In the genomic region with DNA sequence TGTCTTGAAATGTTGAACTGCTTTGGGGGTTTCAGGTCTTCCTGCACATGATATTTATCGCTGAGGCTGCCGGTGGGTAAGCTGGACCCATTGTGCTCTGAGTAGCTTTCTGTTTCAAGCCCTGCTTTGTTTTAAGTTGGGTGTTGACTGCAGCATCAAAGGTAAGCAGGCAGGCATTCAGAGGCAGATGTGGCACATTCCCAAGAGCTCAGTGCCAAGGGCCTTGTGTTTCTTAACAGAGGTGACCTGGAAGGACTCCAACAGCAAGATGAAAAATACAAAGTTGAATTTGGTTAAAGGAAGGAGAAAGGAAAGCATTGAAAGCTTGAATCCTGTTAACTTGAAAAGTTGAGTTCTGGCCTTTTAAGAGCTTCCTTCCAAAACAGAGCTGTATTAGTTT, we compare ENCODE assay signal across 12 mouse cellular contexts.
A peak's percentile ranks its signal among the peaks of the same experiment; 100 is the strongest.
DNase-seq lines count a peak whose midpoint lies in the region; ATAC-seq and TF ChIP-seq lines count a peak whose summit lies in the region.
"Had no signal": no experiment of that assay in that cellular context is flagged by ENCODE, and none has a peak within 500 bp of the region (broad histone marks: within the 10 kb centered on the region; RNA-seq: fewer than 3 reads in every experiment).

No protein-coding gene starts in this region.

- H3K9ac ChIP-seq in limb, embryonic 14.5 days (ENCODE audit: low read depth, low read length, severe bottlenecking), result no peak overlapping the region
- H3K9ac ChIP-seq: liver, embryonic 14.5 days; neural tube, embryonic 15.5 days had no signal

- no peak for TF ChIP-seq CTCF in layer of hippocampus, adult 2 months (conservative IDR thresholded peaks at IDR 0.05)

- H3K27ac ChIP-seq in layer of hippocampus, adult 2 months, result peak overlapping the region; percentile 12
- H3K27ac ChIP-seq in limb, embryonic 14.5 days (replicated peaks; ENCODE audit: low read depth, low read length), result no peak overlapping the region
- H3K27ac ChIP-seq: liver, embryonic 14.5 days; midbrain, embryonic 10.5 days; neural tube, embryonic 15.5 days had no signal

- TF ChIP-seq POLR2A in limb, embryonic 14.5 days (IDR thresholded peaks at IDR 0.05; ENCODE audit: borderline replicate concordance, extremely low read depth, insufficient read depth, insufficient read length), result no peak

- no peak overlapping the region for H3K4me2 ChIP-seq in limb, embryonic 14.5 days (replicated peaks; ENCODE audit: low read depth, low read length, severe bottlenecking)
- H3K4me2 ChIP-seq: neural tube, embryonic 15.5 days had no signal

- H3K4me3 ChIP-seq in layer of hippocampus, adult 2 months, result no peak overlapping the region
- H3K4me3 ChIP-seq in limb, embryonic 14.5 days (replicated peaks; ENCODE audit: low read length), result no peak overlapping the region
- H3K4me3 ChIP-seq: midbrain, embryonic 10.5 days; neural tube, embryonic 15.5 days had no signal

- ATAC-seq in limb, embryonic 14.5 days (ENCODE audit: low FRiP score, low read depth), result no peak

- intact Hi-C loops in left cerebral cortex, postnatal 14 days (cut with DNase I), result no loop called here

- peak; percentile 35 for DNase-seq in adrenal gland, adult 2 months
- DNase-seq in adrenal gland, adult 18-20 months (ENCODE audit: low spot score in 2 of 2), result no peak
- no peak for DNase-seq in layer of hippocampus, adult 2 months (ENCODE audit: low spot score in 2 of 2)
- no peak for DNase-seq in layer of hippocampus, adult 8-10 months (ENCODE audit: low spot score in 2 of 2)
- peak; percentile 63 for DNase-seq in adrenal gland, postnatal 10 days
- peak; percentile 43 for DNase-seq in limb, embryonic 14.5 days (ENCODE audit: low spot score)
- no peak for DNase-seq in thymus, postnatal 25 days
- DNase-seq in left cerebral cortex, postnatal 14 days (ENCODE audit: low spot score in 2 of 2), result no peak
- DNase-seq: thymus, postnatal 36 days had no signal

- 34% methylated on average over 2 of the region's 2 CpGs for WGBS in limb, embryonic 14.5 days

- H3K4me1 ChIP-seq in limb, embryonic 14.5 days (ENCODE audit: control insufficient read depth, insufficient read depth, low read length), result peaks cover 2% of the 10 kb centered on the region; the same call in 1 of the 2 replicates
- H3K4me1 ChIP-seq: midbrain, embryonic 10.5 days; neural tube, embryonic 15.5 days had no signal

- H3K9me3 ChIP-seq in limb, embryonic 14.5 days (ENCODE audit: control insufficient read depth, low read length), result no peaks in the 10 kb centered on the region
- H3K9me3 ChIP-seq: midbrain, embryonic 10.5 days; neural tube, embryonic 15.5 days had no signal

- no peaks in the 10 kb centered on the region for H3K27me3 ChIP-seq in limb, embryonic 14.5 days (ENCODE audit: control insufficient read depth, insufficient read depth, low read length)
- H3K27me3 ChIP-seq: neural tube, embryonic 15.5 days had no signal

- H3K36me3 ChIP-seq in limb, embryonic 14.5 days (ENCODE audit: control insufficient read depth, insufficient read depth, low read length), result no peaks in the 10 kb centered on the region
- H3K36me3 ChIP-seq: midbrain, embryonic 10.5 days; neural tube, embryonic 15.5 days had no signal

Comparison
In these comparisons a context has a peak if more than half of its experiments do, and no peak if none do; other contexts are left out.
1. DNase-seq: peak in adrenal gland, adult 2 months (single experiment), adrenal gland, postnatal 10 days (single experiment) and limb, embryonic 14.5 days (single experiment); none in adrenal gland, adult 18-20 months (0 of 2), layer of hippocampus, adult 2 months (0 of 2), layer of hippocampus, adult 8-10 months (0 of 2), thymus, postnatal 25 days (single experiment) and left cerebral cortex, postnatal 14 days (0 of 2).